Mouse (Mus musculus) embryonic facial prominence, embryonic 14.5 days (tissue): ENCODE data around the gene Gm14401. TPM values are rescaled to one million over a fixed set of nuclear protein-coding genes. Genes with fewer than 3 reads are reported as not detected.
"Not testable (repeated sequence)": the region's sequence is repeated elsewhere in the genome, so short reads cannot be mapped to it uniquely, and the experiment has no call there.

Source experiments
- ATAC-seq: fragments of 200-750 bp; cut with Nextera tagmentation; 2 replicates; pipeline ENCODE4 v1.8.0; 2017; ENCODE audit warnings: low read depth, moderate number of reproducible peaks, moderate TSS enrichment
- DNase-seq: peaks from one replicate; pipeline ENCODE4 v3.0.0-alpha.2; 2015; ENCODE audit warnings: low spot score
- H3K27ac ChIP-seq: fragments of 300-500 bp; sonication (generic); replicated peaks from 2 replicates; pipeline ENCODE4 v1.5.1; 2014; ENCODE audit warnings: low read depth, mild to moderate bottlenecking, low read length, moderate library complexity
- H3K27me3 ChIP-seq: fragments of 300-500 bp; sonication (generic); replicated peaks from 2 replicates; pipeline ENCODE4 v1.6.1; 2014; ENCODE audit warnings: low read length; ENCODE audit not compliant: control insufficient read depth, insufficient read depth
- H3K36me3 ChIP-seq: fragments of 300-500 bp; sonication (generic); 2 replicates; pipeline ENCODE4 v1.6.1; 2014; ENCODE audit warnings: low read length, mixed read lengths; ENCODE audit not compliant: control insufficient read depth, insufficient read depth
- H3K4me1 ChIP-seq: fragments of 300-500 bp; sonication (generic); 2 replicates; pipeline ENCODE4 v1.6.1; 2014; ENCODE audit warnings: antibody characterized with exemption, low read length; ENCODE audit not compliant: control insufficient read depth, insufficient read depth
- H3K4me2 ChIP-seq: fragments of 300-500 bp; sonication (generic); 2 replicates; pipeline ENCODE4 v1.6.1; 2014; ENCODE audit warnings: low read depth, mild to moderate bottlenecking, low read length, moderate library complexity, mixed read lengths
- H3K4me3 ChIP-seq: fragments of 300-500 bp; sonication (generic); 2 replicates; pipeline ENCODE4 v1.5.1; 2014; ENCODE audit warnings: low read depth, mild to moderate bottlenecking, low read length
- H3K9ac ChIP-seq: fragments of 300-500 bp; sonication (generic); 2 replicates; pipeline ENCODE4 v1.6.1; 2014; ENCODE audit warnings: low read depth, mild to moderate bottlenecking, low read length, moderate library complexity, mixed read lengths
- H3K9me3 ChIP-seq: fragments of 300-500 bp; sonication (generic); 2 replicates; pipeline ENCODE4 v1.6.1; 2016; ENCODE audit warnings: low read length; ENCODE audit not compliant: control insufficient read depth
- WGBS: fragments of 180-500 bp; shearing (Covaris S2); extraction: QIAGEN DNeasy Blood & Tissue Kit; methylation state at CpG from one replicate; pipeline ENCODE4 v1.1.7; 2014; 5-methylcytosine and 5-hydroxymethylcytosine counted together
- polyA plus RNA-seq: library from polyadenylated mRNA; unstranded; fragments of >200 nt; fragmentation: Nextera tagmentation; extraction: Ambion mirVana; gene quantifications from 2 replicates; pipeline ENCODE4 v1.2.1, GENCODE M21; 2014

The Gm14401 gene
- not detected in 2 replicates for polyA plus RNA-seq

- not testable (repeated sequence) for ATAC-seq, H3K27me3 ChIP-seq, H3K36me3 ChIP-seq, H3K4me2 ChIP-seq, H3K9ac ChIP-seq, H3K27ac ChIP-seq, H3K4me3 ChIP-seq, DNase-seq, H3K4me1 ChIP-seq, H3K9me3 ChIP-seq
- WGBS, result 67% methylated on average over 7 of the region's 7 CpGs
These were observed at the start of gene Gm14401 for GRCm38 (mm10) chr2:177073432-177074423. Gene Gm14401 (plus strand): TSS chr2:177074320.

- not testable (repeated sequence) for H3K4me1 ChIP-seq, H3K27me3 ChIP-seq, H3K4me3 ChIP-seq, ATAC-seq, H3K36me3 ChIP-seq, H3K4me2 ChIP-seq, H3K9ac ChIP-seq, H3K27ac ChIP-seq, DNase-seq, H3K9me3 ChIP-seq
- WGBS, result 78% methylated on average over 1 of the region's 1 CpGs
These were observed 1.3 kb upstream of the Gm14401 start for GRCm38 (mm10) chr2:177072807-177073206.

GRCm38 (mm10) chr2:177075015-177075414 is 895 bp downstream of the Gm14401 start:
- not testable (repeated sequence) for DNase-seq, H3K36me3 ChIP-seq, H3K27ac ChIP-seq, H3K4me2 ChIP-seq, H3K4me1 ChIP-seq, H3K9me3 ChIP-seq, H3K9ac ChIP-seq, H3K27me3 ChIP-seq, H3K4me3 ChIP-seq, ATAC-seq

- not testable (repeated sequence) for H3K4me3 ChIP-seq, ATAC-seq, H3K27me3 ChIP-seq, H3K4me2 ChIP-seq, H3K36me3 ChIP-seq, H3K9me3 ChIP-seq, H3K9ac ChIP-seq, DNase-seq, H3K4me1 ChIP-seq, H3K27ac ChIP-seq
- WGBS, result 75% methylated on average over 1 of the region's 1 CpGs
These were observed 5.7 kb downstream of the Gm14401 start for GRCm38 (mm10) chr2:177079866-177080265.

- not testable (repeated sequence) for H3K4me1 ChIP-seq, H3K27me3 ChIP-seq, H3K36me3 ChIP-seq, H3K27ac ChIP-seq, H3K4me2 ChIP-seq, DNase-seq, H3K9ac ChIP-seq, H3K9me3 ChIP-seq, ATAC-seq, H3K4me3 ChIP-seq
- 82% methylated on average over 4 of the region's 5 CpGs for WGBS
These were observed 35.0 kb downstream of the Gm14401 start for GRCm38 (mm10) chr2:177109086-177109485.

- H3K4me3 ChIP-seq, H3K27me3 ChIP-seq, H3K4me2 ChIP-seq, H3K9ac ChIP-seq, H3K4me1 ChIP-seq, ATAC-seq, H3K27ac ChIP-seq, H3K9me3 ChIP-seq, DNase-seq, H3K36me3 ChIP-seq: not testable (repeated sequence)
- 35% methylated on average over 1 of the region's 1 CpGs for WGBS
These were observed 55.0 kb downstream of the Gm14401 start for GRCm38 (mm10) chr2:177129097-177129496.

Other genes with a start within 250 kb of the Gm14401 start
- not detected in 2 replicates for gene Gm14408, start 243.2 kb upstream of the Gm14401 start, polyA plus RNA-seq
- 7.8 and 9.1 TPM in 2 replicates for gene Gm14296, start 146.5 kb upstream of the Gm14401 start, polyA plus RNA-seq
- 11.4 and 15.4 TPM in 2 replicates for gene Gm14419, start 73.4 kb upstream of the Gm14401 start, polyA plus RNA-seq
- gene Gm14410, start 132.1 kb downstream of the Gm14401 start, polyA plus RNA-seq, result 26.6 and 30.2 TPM in 2 replicates
- not detected in 2 replicates for gene Gm14409, start 192.7 kb downstream of the Gm14401 start, polyA plus RNA-seq
- 0.39 and 0.96 TPM in 2 replicates for gene Gm14412, start 250.0 kb downstream of the Gm14401 start, polyA plus RNA-seq